Mouse (Mus musculus): Measurements from ENCODE around the gene Pank4. TPM values are rescaled to one million over a fixed set of nuclear protein-coding genes. Genes with fewer than 3 reads are reported as not detected.

The Pank4 gene
- total and polyA plus RNA-seq, 2 experiments = 13.5 to 19.5 TPM

DNA sequence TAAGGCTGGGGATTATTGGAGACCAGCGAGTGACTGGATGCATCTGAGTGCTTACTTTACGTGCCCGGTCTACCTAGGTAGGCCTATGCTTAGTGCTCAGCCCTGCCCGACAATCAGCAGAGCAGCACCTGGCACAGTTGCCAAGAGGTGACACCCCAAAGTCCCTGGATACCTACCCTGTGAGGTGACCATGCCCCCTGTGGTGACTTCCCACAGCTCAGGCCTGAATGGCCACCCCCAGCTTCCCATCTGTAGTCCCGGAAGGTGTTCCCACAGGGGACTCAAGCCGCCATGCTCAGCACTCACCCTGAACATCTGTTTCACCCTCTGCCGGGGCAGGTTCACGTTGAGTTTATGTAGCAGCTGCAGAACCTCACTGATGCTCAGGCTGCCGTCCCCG lies 42.4 kb downstream of the Pank4 start:
- Histone ChIP-seq H3K79me2 (ENCODE audit: control insufficient read depth, insufficient read depth, low read length) (no peaks in the 10 kb centered on the region), H3K36me3 (ENCODE audit: control insufficient read depth, insufficient read depth, low read length) (no peaks in the 10 kb centered on the region), H3K4me1 (ENCODE audit: control insufficient read depth, insufficient read depth, low read length) (no peaks in the 10 kb centered on the region), H3K4me3 (ENCODE audit: insufficient read depth, low read depth, low read length) (no peak overlapping the region), H3K27me3 (ENCODE audit: control insufficient read depth, insufficient read depth, low read length) (no peaks in the 10 kb centered on the region), H3K9ac (ENCODE audit: low read depth, low read length) (no peak overlapping the region), H3K27ac (replicated peaks; ENCODE audit: insufficient read depth, low read depth, low read length) (no peak overlapping the region)
- 79% methylated on average over 10 of the region's 10 CpGs for WGBS
- no peak for TF ChIP-seq CTCF (IDR thresholded peaks at IDR 0.05; ENCODE audit: low read depth, low read length)
- no peak for TF ChIP-seq POLR2A (IDR thresholded peaks at IDR 0.05; ENCODE audit: extremely low read depth, insufficient read depth, low read length)
- DNase-seq (ENCODE audit: extremely low read depth, low read depth, low spot score) = no peak

DNA sequence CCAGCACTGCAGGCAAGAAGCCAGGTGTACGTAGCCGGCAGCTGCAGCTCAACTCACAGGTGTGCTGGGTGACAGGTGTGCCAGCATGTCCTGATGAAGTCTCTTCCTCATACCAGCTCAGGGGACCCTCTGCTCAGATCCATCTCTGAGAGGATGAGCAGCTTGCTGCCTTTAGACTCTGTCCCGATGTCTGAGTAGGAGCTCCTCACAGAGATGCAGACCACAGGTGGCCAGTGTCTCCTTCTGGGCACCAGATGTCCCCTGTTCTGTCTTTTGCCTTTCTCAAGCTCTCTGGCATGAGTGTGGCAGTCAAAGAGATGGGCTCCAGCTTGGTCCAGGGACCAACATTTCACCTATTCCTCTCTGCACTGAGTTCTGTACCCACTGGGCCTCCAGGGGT lies 43.7 kb downstream of the Pank4 start:
- Histone ChIP-seq H3K9ac (ENCODE audit: low read depth, low read length) (no peak overlapping the region), H3K4me3 (ENCODE audit: insufficient read depth, low read depth, low read length) (no peak overlapping the region), H3K4me1 (ENCODE audit: control insufficient read depth, insufficient read depth, low read length) (no peaks in the 10 kb centered on the region), H3K27ac (replicated peaks; ENCODE audit: insufficient read depth, low read depth, low read length) (no peak overlapping the region), H3K27me3 (ENCODE audit: control insufficient read depth, insufficient read depth, low read length) (no peaks in the 10 kb centered on the region), H3K36me3 (ENCODE audit: control insufficient read depth, insufficient read depth, low read length) (no peaks in the 10 kb centered on the region), H3K79me2 (ENCODE audit: control insufficient read depth, insufficient read depth, low read length) (no peaks in the 10 kb centered on the region)
- no peak for DNase-seq (ENCODE audit: extremely low read depth, low read depth, low spot score)
- TF ChIP-seq CTCF (IDR thresholded peaks at IDR 0.05; ENCODE audit: low read depth, low read length) = no peak
- TF ChIP-seq POLR2A (IDR thresholded peaks at IDR 0.05; ENCODE audit: extremely low read depth, insufficient read depth, low read length) = no peak
- 88% methylated on average over 3 of the region's 3 CpGs for WGBS

DNA sequence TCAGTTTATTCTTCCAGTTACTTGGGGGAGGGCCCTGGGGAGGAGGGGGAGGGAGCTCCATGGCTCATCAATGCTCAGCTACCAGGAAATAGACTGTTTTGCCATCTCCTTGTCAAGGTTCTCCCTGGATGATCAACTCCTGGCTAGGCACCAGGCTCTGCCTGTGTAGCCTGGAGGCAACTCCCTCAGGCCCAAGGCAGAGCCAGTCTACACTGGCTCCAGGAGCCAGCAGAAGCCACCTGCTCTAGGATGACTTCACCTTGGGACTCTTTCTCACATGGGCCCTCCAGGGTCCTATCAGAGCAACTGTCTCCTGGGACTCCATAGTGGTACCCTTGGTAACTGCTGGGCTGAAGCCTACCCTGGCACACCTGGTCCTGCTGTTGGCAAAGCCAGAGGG lies 44.2 kb downstream of the Pank4 start:
- TF ChIP-seq CTCF (IDR thresholded peaks at IDR 0.05; ENCODE audit: low read depth, low read length) (no peak), POLR2A (IDR thresholded peaks at IDR 0.05; ENCODE audit: extremely low read depth, insufficient read depth, low read length) (no peak)
- Histone ChIP-seq H3K4me1 (ENCODE audit: control insufficient read depth, insufficient read depth, low read length) (no peaks in the 10 kb centered on the region), H3K36me3 (ENCODE audit: control insufficient read depth, insufficient read depth, low read length) (no peaks in the 10 kb centered on the region), H3K4me3 (ENCODE audit: insufficient read depth, low read depth, low read length) (no peak overlapping the region), H3K27me3 (ENCODE audit: control insufficient read depth, insufficient read depth, low read length) (no peaks in the 10 kb centered on the region), H3K9ac (ENCODE audit: low read depth, low read length) (no peak overlapping the region), H3K79me2 (ENCODE audit: control insufficient read depth, insufficient read depth, low read length) (no peaks in the 10 kb centered on the region), H3K27ac (replicated peaks; ENCODE audit: insufficient read depth, low read depth, low read length) (no peak overlapping the region)
- DNase-seq (ENCODE audit: extremely low read depth, low read depth, low spot score) = no peak

DNA sequence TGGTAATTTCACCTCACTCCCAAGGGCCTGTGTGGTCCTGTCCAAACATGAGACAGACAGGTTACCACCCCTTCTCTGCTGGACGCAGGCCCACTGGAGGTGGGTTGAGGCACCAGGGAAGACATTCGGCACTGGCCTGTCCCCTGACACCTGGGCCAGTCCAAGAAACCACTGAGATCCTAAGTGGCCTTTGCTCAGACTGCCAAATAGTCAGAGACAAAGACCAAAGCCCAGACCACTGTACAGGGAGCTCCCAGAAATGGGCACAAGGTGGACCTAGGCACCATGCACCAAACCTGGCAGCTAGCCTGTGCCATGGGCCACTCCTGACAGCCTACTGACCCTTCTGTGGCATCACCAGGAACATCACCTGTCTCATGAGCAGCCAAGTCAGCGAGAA lies 45.3 kb downstream of the Pank4 start:
- Histone ChIP-seq H3K27me3 (ENCODE audit: control insufficient read depth, insufficient read depth, low read length) (no peaks in the 10 kb centered on the region), H3K36me3 (ENCODE audit: control insufficient read depth, insufficient read depth, low read length) (no peaks in the 10 kb centered on the region), H3K9ac (ENCODE audit: low read depth, low read length) (no peak overlapping the region), H3K4me1 (ENCODE audit: control insufficient read depth, insufficient read depth, low read length) (no peaks in the 10 kb centered on the region), H3K27ac (replicated peaks; ENCODE audit: insufficient read depth, low read depth, low read length) (no peak overlapping the region), H3K79me2 (ENCODE audit: control insufficient read depth, insufficient read depth, low read length) (no peaks in the 10 kb centered on the region), H3K4me3 (ENCODE audit: insufficient read depth, low read depth, low read length) (no peak overlapping the region)
- no peak for DNase-seq (ENCODE audit: extremely low read depth, low read depth, low spot score)
- WGBS = 77% methylated on average over 3 of the region's 3 CpGs
- no peak for TF ChIP-seq CTCF (IDR thresholded peaks at IDR 0.05; ENCODE audit: low read depth, low read length)
- no peak for TF ChIP-seq POLR2A (IDR thresholded peaks at IDR 0.05; ENCODE audit: extremely low read depth, insufficient read depth, low read length)

DNA sequence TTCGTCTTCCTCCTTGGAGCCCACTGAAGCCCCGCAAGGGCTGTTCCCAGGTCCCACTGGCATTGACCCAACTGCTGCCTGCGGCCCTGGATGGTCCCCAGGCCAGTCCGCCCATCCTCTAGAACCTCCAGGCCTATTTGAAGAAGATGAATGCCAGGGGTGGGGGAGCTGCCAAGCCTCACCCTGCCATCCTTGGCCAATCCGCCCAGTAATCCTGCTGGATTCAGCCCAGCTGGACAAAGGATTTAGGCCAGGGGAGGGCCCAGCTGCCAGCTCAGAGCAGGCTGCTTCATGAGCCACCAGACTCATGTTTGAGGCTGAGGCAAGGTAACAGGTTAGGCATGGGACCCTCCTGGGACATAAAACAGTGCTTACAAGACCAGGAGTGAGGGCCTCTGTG lies 46.9 kb downstream of the Pank4 start:
- H3K36me3 ChIP-seq (ENCODE audit: control insufficient read depth, insufficient read depth, low read length) = no peaks in the 10 kb centered on the region
- H3K79me2 ChIP-seq (ENCODE audit: control insufficient read depth, insufficient read depth, low read length) = no peaks in the 10 kb centered on the region
- peak; percentile 66 for DNase-seq (ENCODE audit: extremely low read depth, low read depth, low spot score)
- H3K4me1 ChIP-seq (ENCODE audit: control insufficient read depth, insufficient read depth, low read length) = peaks cover 5% of the 10 kb centered on the region; the same call in 1 of the 2 replicates
- no peak overlapping the region for H3K27ac ChIP-seq (replicated peaks; ENCODE audit: insufficient read depth, low read depth, low read length)
- TF ChIP-seq POLR2A (IDR thresholded peaks at IDR 0.05; ENCODE audit: extremely low read depth, insufficient read depth, low read length) (no peak), CTCF (IDR thresholded peaks at IDR 0.05; ENCODE audit: low read depth, low read length) (no peak)
- no peaks in the 10 kb centered on the region for H3K27me3 ChIP-seq (ENCODE audit: control insufficient read depth, insufficient read depth, low read length)
- 48% methylated on average over 5 of the region's 5 CpGs for WGBS
- H3K9ac ChIP-seq (ENCODE audit: low read depth, low read length) = no peak overlapping the region
- no peak overlapping the region for H3K4me3 ChIP-seq (ENCODE audit: insufficient read depth, low read depth, low read length)

DNA sequence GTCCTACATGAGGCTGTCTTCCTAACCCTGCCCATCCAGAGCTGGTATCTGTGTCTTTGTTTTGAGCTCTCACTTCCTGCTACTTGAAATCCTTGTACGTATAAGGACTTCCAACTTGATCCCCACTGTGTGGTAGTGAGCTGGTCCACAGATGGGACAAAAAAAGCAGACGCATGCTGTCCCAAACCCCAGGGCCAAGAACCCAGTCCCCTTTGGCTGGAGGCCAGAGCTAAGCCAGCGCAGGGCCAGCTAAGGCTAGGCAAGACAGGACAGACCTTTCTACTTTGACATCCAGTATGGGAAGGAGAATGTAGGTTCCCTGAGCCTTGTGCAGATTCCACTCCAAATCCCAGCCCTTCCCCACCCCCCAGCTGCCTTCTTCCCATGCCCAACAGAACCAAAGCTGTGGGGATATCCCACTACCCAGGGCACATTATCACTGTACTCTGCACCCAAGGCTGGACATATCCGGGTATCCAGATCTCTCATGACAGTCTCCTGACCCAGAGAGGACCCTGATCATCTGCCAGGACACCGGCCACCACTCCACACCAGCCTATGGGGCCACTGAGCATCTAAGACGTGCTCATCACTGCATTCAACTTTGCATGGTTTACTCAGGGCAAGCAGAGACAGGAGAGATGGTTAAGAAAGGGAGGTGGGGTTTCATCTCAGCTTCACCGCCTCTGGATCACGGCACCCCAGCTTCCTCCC lies 47.5 kb downstream of the Pank4 start:
- H3K27me3 ChIP-seq (ENCODE audit: control insufficient read depth, insufficient read depth, low read length) = no peaks in the 10 kb centered on the region
- H3K27ac ChIP-seq (replicated peaks; ENCODE audit: insufficient read depth, low read depth, low read length) = no peak overlapping the region
- peaks cover 9% of the 10 kb centered on the region; the same call in 1 of the 2 replicates for H3K4me1 ChIP-seq (ENCODE audit: control insufficient read depth, insufficient read depth, low read length)
- no peak overlapping the region for H3K9ac ChIP-seq (ENCODE audit: low read depth, low read length)
- TF ChIP-seq CTCF (IDR thresholded peaks at IDR 0.05; ENCODE audit: low read depth, low read length) = no peak
- TF ChIP-seq POLR2A (IDR thresholded peaks at IDR 0.05; ENCODE audit: extremely low read depth, insufficient read depth, low read length) = no peak
- H3K36me3 ChIP-seq (ENCODE audit: control insufficient read depth, insufficient read depth, low read length) = no peaks in the 10 kb centered on the region
- 76% methylated on average over 8 of the region's 8 CpGs for WGBS
- DNase-seq (ENCODE audit: extremely low read depth, low read depth, low spot score) = no peak
- no peaks in the 10 kb centered on the region for H3K79me2 ChIP-seq (ENCODE audit: control insufficient read depth, insufficient read depth, low read length)
- H3K4me3 ChIP-seq (ENCODE audit: insufficient read depth, low read depth, low read length) = no peak overlapping the region

Data from liver, adult 2 months (tissue).